Mouse (Mus musculus): ENCODE measurements around the gene Trank1. TPM values are rescaled to one million over a fixed set of nuclear protein-coding genes. Genes with fewer than 3 reads are reported as not detected.
A peak's percentile ranks its signal among the peaks of the same experiment; 100 is the strongest.

Gene Trank1
- polyA plus RNA-seq, 1 experiment from 2014 or later: 4.3 TPM

- peaks cover 21% of the 10 kb centered on the region for H3K4me1 ChIP-seq (replicated peaks)
- 96% methylated on average over 4 of the region's 4 CpGs for WGBS
- no peak overlapping the region for H3K9ac ChIP-seq
- H3K9me3 ChIP-seq: no peaks in the 10 kb centered on the region
- H3K4me2 ChIP-seq: no peak overlapping the region
- H3K27me3 ChIP-seq: no peaks in the 10 kb centered on the region
- no peak for ATAC-seq (ENCODE audit: low FRiP score)
- no peak overlapping the region for H3K27ac ChIP-seq
- no peaks in the 10 kb centered on the region for H3K36me3 ChIP-seq
- no peak overlapping the region for H3K4me3 ChIP-seq
Measured at GRCm38 (mm10) chr9:111287956-111288355, 23.6 kb upstream of the Trank1 start.

DNA sequence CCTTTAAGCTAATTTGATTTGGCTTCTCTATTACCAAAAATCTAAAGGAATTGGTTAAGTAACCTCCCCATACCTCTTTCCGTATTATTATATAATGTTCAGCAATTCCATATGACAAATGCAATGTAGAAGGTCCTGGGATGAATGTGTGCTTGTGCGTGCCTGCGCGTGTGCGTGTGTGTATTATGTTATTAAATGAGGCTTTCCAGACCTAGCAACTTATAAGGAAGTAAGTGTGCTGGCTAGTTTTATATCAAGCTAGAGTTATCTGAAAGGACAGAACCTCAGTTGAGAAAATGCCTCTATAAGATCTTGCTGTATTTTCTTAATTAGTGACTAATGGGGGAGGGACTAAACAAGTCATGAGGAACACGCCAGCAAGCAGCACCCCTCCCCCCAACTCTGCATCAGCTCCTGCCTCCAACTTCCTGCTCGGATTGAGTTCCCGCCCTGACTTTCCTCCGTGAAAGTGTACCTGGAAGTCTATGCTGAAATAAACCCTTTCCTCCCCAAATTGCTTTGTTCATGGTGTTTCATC lies 22.2 kb upstream of the Trank1 start:
- Histone ChIP-seq H3K9me3 (no peaks in the 10 kb centered on the region), H3K4me2 (no peak overlapping the region), H3K4me3 (no peak overlapping the region), H3K9ac (no peak overlapping the region), H3K36me3 (no peaks in the 10 kb centered on the region), H3K4me1 (replicated peaks) (peaks cover 21% of the 10 kb centered on the region), H3K27me3 (no peaks in the 10 kb centered on the region), H3K27ac (no peak overlapping the region)
- no peak for ATAC-seq (ENCODE audit: low FRiP score)
- WGBS: 60% methylated on average over 9 of the region's 9 CpGs

- WGBS: 17% methylated on average over 21 of the region's 21 CpGs
- H3K27me3 ChIP-seq: no peaks in the 10 kb centered on the region
- peak; percentile 58; the same call in 1 of the 2 replicates for ATAC-seq (ENCODE audit: low FRiP score)
- H3K27ac ChIP-seq: no peak overlapping the region
- H3K4me1 ChIP-seq (replicated peaks): peaks cover 21% of the 10 kb centered on the region
- no peaks in the 10 kb centered on the region for H3K36me3 ChIP-seq
- no peak overlapping the region for H3K9ac ChIP-seq
- no peak overlapping the region for H3K4me3 ChIP-seq
- H3K9me3 ChIP-seq: no peaks in the 10 kb centered on the region
- no peak overlapping the region for H3K4me2 ChIP-seq
Measured at GRCm38 (mm10) chr9:111289832-111290339, 21.7 kb upstream of the Trank1 start.

DNA sequence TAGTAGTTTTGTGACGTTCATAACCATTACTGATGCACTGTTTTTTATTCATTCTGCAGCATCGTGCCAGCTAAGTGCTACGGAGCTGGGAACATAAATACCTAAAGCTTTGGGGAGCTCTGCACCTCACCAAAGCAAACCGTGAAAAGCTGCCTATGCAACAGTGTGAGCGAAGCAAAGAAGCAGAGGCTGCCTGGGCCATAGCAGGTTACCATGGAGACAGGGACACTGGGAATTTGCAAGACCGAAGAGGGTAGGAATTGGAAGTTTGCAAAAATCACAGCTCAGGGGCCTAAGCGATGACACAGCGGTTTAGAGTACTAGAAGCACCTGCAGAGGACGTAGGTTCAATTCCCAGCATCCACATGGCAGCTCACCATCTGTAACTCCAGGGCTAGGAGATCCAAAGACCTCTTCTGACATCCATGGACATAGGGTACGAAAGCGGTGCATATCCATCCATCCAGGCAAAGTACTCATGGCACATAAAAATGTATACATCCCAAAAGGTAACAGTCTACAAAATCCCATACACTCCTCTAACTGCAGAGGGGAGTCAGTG lies 20.9 kb upstream of the Trank1 start:
- no peak for ATAC-seq (ENCODE audit: low FRiP score)
- Histone ChIP-seq H3K4me2 (no peak overlapping the region), H3K36me3 (no peaks in the 10 kb centered on the region), H3K4me1 (replicated peaks) (peaks cover 18% of the 10 kb centered on the region), H3K4me3 (no peak overlapping the region), H3K9me3 (no peaks in the 10 kb centered on the region), H3K27ac (no peak overlapping the region), H3K27me3 (no peaks in the 10 kb centered on the region), H3K9ac (no peak overlapping the region)
- WGBS: 63% methylated on average over 11 of the region's 11 CpGs

GRCm38 (mm10) chr9:111293234-111293633 lies 18.3 kb upstream of the Trank1 start:
- no peak overlapping the region for H3K27ac ChIP-seq
- H3K4me3 ChIP-seq: no peak overlapping the region
- no peaks in the 10 kb centered on the region for H3K36me3 ChIP-seq
- no peak for ATAC-seq (ENCODE audit: low FRiP score)
- no peak overlapping the region for H3K4me2 ChIP-seq
- H3K9me3 ChIP-seq: no peaks in the 10 kb centered on the region
- H3K9ac ChIP-seq: no peak overlapping the region
- no peaks in the 10 kb centered on the region for H3K27me3 ChIP-seq
- WGBS: 93% methylated on average over 4 of the region's 4 CpGs
- H3K4me1 ChIP-seq (replicated peaks): peaks cover 13% of the 10 kb centered on the region; the same call in 1 of the 2 replicates

DNA sequence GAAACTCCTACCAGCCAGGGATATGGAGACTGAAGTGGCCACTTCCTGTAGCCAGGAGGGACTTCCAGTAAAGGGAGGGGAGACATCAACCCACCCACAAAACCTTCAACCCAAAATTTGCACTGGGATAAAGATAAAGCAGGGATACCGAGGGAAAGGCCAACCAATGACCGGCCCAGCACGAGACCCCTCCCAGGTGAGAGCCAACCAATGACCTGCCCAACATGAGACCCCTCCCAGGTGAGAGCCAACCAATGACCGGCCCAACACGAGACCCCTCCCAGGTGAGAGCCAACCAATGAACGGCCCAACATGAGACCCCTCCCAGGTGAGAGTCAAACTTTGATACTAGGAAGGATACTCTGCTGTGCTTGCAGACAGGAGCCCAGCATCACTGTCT lies 16.6 kb upstream of the Trank1 start:
- no peak overlapping the region for H3K9ac ChIP-seq
- no peak overlapping the region for H3K4me3 ChIP-seq
- H3K27me3 ChIP-seq: no peaks in the 10 kb centered on the region
- no peaks in the 10 kb centered on the region for H3K9me3 ChIP-seq
- no peak for ATAC-seq (ENCODE audit: low FRiP score)
- H3K4me1 ChIP-seq (replicated peaks): 0 out of 2 replicates have a peak, but pooled peaks cover 6% of the 10 kb centered on the region
- 92% methylated on average over 6 of the region's 6 CpGs for WGBS
- no peak overlapping the region for H3K27ac ChIP-seq
- no peaks in the 10 kb centered on the region for H3K36me3 ChIP-seq
- H3K4me2 ChIP-seq: no peak overlapping the region

DNA sequence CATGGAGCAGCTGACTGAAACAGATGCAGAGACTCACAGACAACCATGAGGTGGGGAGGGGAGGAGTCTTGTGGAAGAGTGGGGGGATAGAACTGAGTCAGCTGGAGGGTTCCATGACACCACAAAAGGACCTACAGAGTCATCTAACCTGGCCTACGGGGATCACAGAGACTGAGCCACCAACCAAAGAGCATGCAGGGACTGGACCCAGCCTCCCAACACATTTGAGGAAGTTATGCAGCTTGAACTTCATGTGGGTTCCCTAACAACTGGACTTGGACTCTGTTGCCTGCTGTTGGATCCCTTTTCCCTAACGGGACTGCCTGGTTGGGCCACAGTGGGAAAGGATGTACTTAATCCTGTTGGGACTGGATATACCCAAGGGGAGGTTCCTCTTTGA lies 16.2 kb upstream of the Trank1 start:
- Histone ChIP-seq H3K36me3 (no peaks in the 10 kb centered on the region), H3K27me3 (no peaks in the 10 kb centered on the region), H3K4me3 (no peak overlapping the region), H3K4me2 (no peak overlapping the region), H3K9ac (no peak overlapping the region), H3K27ac (no peak overlapping the region), H3K9me3 (no peaks in the 10 kb centered on the region), H3K4me1 (replicated peaks) (0 out of 2 replicates have a peak, but pooled peaks cover 3% of the 10 kb centered on the region)
- no peak for ATAC-seq (ENCODE audit: low FRiP score)
- WGBS: 84% methylated on average over 2 of the region's 2 CpGs

- H3K4me3 ChIP-seq: no peak overlapping the region
- no peak overlapping the region for H3K27ac ChIP-seq
- no peak for ATAC-seq (ENCODE audit: low FRiP score)
- H3K27me3 ChIP-seq: no peaks in the 10 kb centered on the region
- H3K9me3 ChIP-seq: no peaks in the 10 kb centered on the region
- WGBS: 75% methylated on average over 7 of the region's 7 CpGs
- H3K4me2 ChIP-seq: no peak overlapping the region
- H3K36me3 ChIP-seq: no peaks in the 10 kb centered on the region
- H3K9ac ChIP-seq: no peak overlapping the region
- no peaks in the 10 kb centered on the region for H3K4me1 ChIP-seq (replicated peaks)
Measured at GRCm38 (mm10) chr9:111296433-111296832, 15.1 kb upstream of the Trank1 start.

- 84% methylated on average over 2 of the region's 2 CpGs for WGBS
- Histone ChIP-seq H3K4me1 (replicated peaks) (peaks cover 4% of the 10 kb centered on the region; the same call in 1 of the 2 replicates), H3K27me3 (no peaks in the 10 kb centered on the region), H3K27ac (no peak overlapping the region), H3K9ac (no peak overlapping the region), H3K9me3 (no peaks in the 10 kb centered on the region), H3K36me3 (no peaks in the 10 kb centered on the region), H3K4me2 (no peak overlapping the region), H3K4me3 (no peak overlapping the region)
- no peak for ATAC-seq (ENCODE audit: low FRiP score)
Measured at GRCm38 (mm10) chr9:111298606-111299005, 12.9 kb upstream of the Trank1 start.

GRCm38 (mm10) chr9:111302196-111302831 lies 9.2 kb upstream of the Trank1 start:
- no peak overlapping the region for H3K4me2 ChIP-seq
- ATAC-seq (ENCODE audit: low FRiP score): no peak
- no peak overlapping the region for H3K4me3 ChIP-seq
- no peak overlapping the region for H3K9ac ChIP-seq
- H3K27ac ChIP-seq: no peak overlapping the region
- H3K9me3 ChIP-seq: no peaks in the 10 kb centered on the region
- no peaks in the 10 kb centered on the region for H3K36me3 ChIP-seq
- no peaks in the 10 kb centered on the region for H3K27me3 ChIP-seq
- 52% methylated on average over 12 of the region's 12 CpGs for WGBS
- H3K4me1 ChIP-seq (replicated peaks): peaks cover 4% of the 10 kb centered on the region; the same call in 1 of the 2 replicates

GRCm38 (mm10) chr9:111304036-111304435 lies 7.5 kb upstream of the Trank1 start:
- Histone ChIP-seq H3K4me1 (replicated peaks) (peaks cover 4% of the 10 kb centered on the region; the same call in 1 of the 2 replicates), H3K27ac (no peak overlapping the region), H3K27me3 (peaks cover 6% of the 10 kb centered on the region), H3K9me3 (no peaks in the 10 kb centered on the region), H3K9ac (no peak overlapping the region), H3K4me2 (no peak overlapping the region), H3K4me3 (no peak overlapping the region), H3K36me3 (no peaks in the 10 kb centered on the region)
- WGBS: 89% methylated on average over 6 of the region's 6 CpGs
- no peak for ATAC-seq (ENCODE audit: low FRiP score)

GRCm38 (mm10) chr9:111306142-111306541 lies 5.4 kb upstream of the Trank1 start:
- WGBS: 87% methylated on average over 7 of the region's 7 CpGs
- H3K27me3 ChIP-seq: peaks cover 25% of the 10 kb centered on the region
- H3K9me3 ChIP-seq: no peaks in the 10 kb centered on the region
- no peak for ATAC-seq (ENCODE audit: low FRiP score)
- no peak overlapping the region for H3K9ac ChIP-seq
- peaks cover 6% of the 10 kb centered on the region for H3K4me1 ChIP-seq (replicated peaks)
- H3K27ac ChIP-seq: no peak overlapping the region
- no peak overlapping the region for H3K4me3 ChIP-seq
- no peaks in the 10 kb centered on the region for H3K36me3 ChIP-seq
- no peak overlapping the region for H3K4me2 ChIP-seq
